Mouse (Mus musculus) stomach, embryonic 14.5 days (tissue): Measurements from ENCODE around the gene Sox1. TPM values are rescaled to one million over a fixed set of nuclear protein-coding genes. Genes with fewer than 3 reads are reported as not detected.
A peak's percentile ranks its signal among the peaks of the same experiment; 100 is the strongest.

Experiments used
- ATAC-seq: fragments of 200-750 bp; cut with Nextera tagmentation; 2 replicates; pipeline ENCODE4 v1.8.0; 2017; ENCODE audit warnings: low read depth, moderate TSS enrichment; ENCODE audit not compliant: insufficient number of reproducible peaks, insufficient read depth, low FRiP score
- H3K27ac ChIP-seq: fragments of 300-500 bp; sonication (generic); 2 replicates; pipeline ENCODE4 v1.5.1; 2014; ENCODE audit warnings: mild to moderate bottlenecking, low read length, moderate library complexity, mixed read lengths
- H3K27me3 ChIP-seq: fragments of 300-500 bp; sonication (generic); 2 replicates; pipeline ENCODE4 v1.6.1; 2014; ENCODE audit warnings: low read length, control low read depth, mixed read lengths; ENCODE audit not compliant: control insufficient read depth, insufficient read depth
- H3K36me3 ChIP-seq: fragments of 300-500 bp; sonication (generic); 2 replicates; pipeline ENCODE4 v1.6.1; 2014; ENCODE audit warnings: mild to moderate bottlenecking, control low read depth, low read length, moderate library complexity, mixed read lengths; ENCODE audit not compliant: control insufficient read depth, insufficient read depth
- H3K4me1 ChIP-seq: fragments of 300-500 bp; sonication (generic); 2 replicates; pipeline ENCODE4 v1.6.1; 2014; ENCODE audit warnings: low read length, control low read depth, mixed read lengths; ENCODE audit not compliant: control insufficient read depth, insufficient read depth
- H3K4me2 ChIP-seq: fragments of 300-500 bp; sonication (generic); replicated peaks from 2 replicates; pipeline ENCODE4 v1.6.1; 2014; ENCODE audit warnings: low read depth, low read length, control low read depth
- H3K4me3 ChIP-seq: fragments of 300-500 bp; sonication (generic); 2 replicates; pipeline ENCODE4 v1.5.1; 2014; ENCODE audit warnings: low read depth, low read length, control low read depth
- H3K9ac ChIP-seq: fragments of 300-500 bp; sonication (generic); replicated peaks from 2 replicates; pipeline ENCODE4 v1.6.1; 2014; ENCODE audit warnings: low read depth, mild to moderate bottlenecking, control low read depth, low read length, moderate library complexity, mixed read lengths
- H3K9me3 ChIP-seq: fragments of 300-500 bp; sonication (generic); 2 replicates; pipeline ENCODE4 v1.6.1; 2016; ENCODE audit warnings: low read depth, low read length, control low read depth; ENCODE audit not compliant: control insufficient read depth
- WGBS: fragments of 180-500 bp; shearing (Covaris S2); extraction: QIAGEN DNeasy Blood & Tissue Kit; methylation state at CpG from one replicate; pipeline ENCODE4 v1.1.7; 2014; 5-methylcytosine and 5-hydroxymethylcytosine counted together
- polyA plus RNA-seq: library from polyadenylated mRNA; unstranded; fragments of >200 nt; fragmentation: Nextera tagmentation; extraction: Ambion mirVana; gene quantifications from 2 replicates; pipeline ENCODE4 v1.2.1, GENCODE M21; 2014

Gene Sox1
- polyA plus RNA-seq: not detected in 2 replicates

DNA sequence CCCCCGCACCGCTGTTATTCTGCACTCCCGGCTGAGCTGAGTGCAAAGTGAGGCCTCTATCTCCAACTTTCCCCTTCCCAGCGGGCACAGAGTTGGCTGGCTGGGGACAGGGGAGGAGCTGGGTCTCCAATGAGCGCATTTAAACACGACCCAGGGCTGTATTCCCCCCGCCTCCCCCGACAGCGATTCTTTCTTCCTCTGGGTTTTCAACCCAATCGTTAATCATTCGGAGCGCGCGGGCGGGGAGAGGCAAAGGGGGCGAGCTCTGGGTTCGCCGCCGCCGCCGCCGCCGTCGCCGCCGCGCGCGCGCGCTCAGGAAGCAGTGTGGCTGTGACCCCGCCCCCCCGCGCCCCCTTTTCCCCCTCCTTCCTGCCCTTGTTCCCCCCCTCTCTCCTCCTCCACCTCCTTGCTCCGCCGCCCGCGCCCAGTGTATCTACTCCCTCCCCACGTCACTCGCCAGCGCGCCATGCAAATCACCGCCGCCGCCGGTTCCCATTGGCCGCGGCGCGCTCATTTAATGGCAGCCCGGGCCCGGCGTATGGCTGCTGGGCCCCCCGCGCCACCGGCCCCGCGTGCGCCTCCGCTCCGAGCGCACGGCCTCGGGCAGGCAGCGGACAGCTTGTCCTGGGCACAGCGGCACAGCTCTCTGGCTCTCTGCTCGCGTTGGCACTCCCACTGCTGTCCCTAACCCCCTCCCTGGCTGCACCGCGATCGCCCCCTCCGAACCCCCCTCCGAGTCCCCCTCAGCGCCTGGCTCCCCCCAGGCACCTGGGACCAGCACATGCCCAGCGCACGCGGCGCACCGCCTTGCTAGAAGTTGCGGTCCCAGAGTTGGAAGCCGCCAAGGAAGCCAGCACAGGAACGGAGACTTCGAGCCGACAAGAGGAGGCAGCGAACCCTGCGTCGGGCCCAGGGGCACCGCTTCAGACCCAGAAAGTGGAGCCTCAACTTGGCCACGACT is at the start of gene Sox1:
Gene Sox1, plus strand, starts transcription at position 225 of the 961 bp plus-strand sequence.
- ATAC-seq: peak; percentile 73; the same call in 1 of the 2 replicates
- Histone ChIP-seq H3K4me1 (peaks cover 18% of the 10 kb centered on the region; the same call in 1 of the 2 replicates), H3K36me3 (no peaks in the 10 kb centered on the region), H3K4me3 (peak within 1 kb of the TSS; percentile 25), H3K9me3 (no peaks in the 10 kb centered on the region), H3K27me3 (peaks cover 82% of the 10 kb centered on the region), H3K9ac (no peak within 1 kb of the TSS), H3K4me2 (peak within 1 kb of the TSS; percentile 51), H3K27ac (no peak within 1 kb of the TSS)
- under 1% methylated on average over 77 of the region's 89 CpGs for WGBS

DNA sequence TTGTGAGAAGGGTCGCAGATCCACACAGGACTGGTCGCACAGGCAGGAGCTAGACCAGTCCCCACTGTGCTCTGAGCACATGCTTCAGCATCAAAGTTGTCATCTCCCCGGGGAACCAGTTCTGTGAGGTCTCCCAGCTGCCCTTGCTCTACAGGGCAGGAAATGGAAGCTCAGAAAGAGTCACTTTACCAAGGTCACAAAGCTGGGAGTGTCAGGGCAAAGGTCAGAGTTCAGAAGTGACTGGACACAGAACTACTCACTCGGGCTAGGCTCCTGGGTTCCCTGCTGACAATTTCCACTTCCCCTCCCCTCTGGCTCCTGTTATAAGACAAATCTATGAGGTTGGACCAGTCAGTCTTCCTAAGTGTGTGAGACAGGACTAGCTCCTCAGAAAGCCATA is 49.2 kb upstream of the Sox1 start:
- no peak overlapping the region for H3K9ac ChIP-seq
- WGBS: 48% methylated on average over 4 of the region's 4 CpGs
- H3K4me3 ChIP-seq: no peak overlapping the region
- no peaks in the 10 kb centered on the region for H3K36me3 ChIP-seq
- no peak overlapping the region for H3K4me2 ChIP-seq
- no peak for ATAC-seq
- H3K27me3 ChIP-seq: no peaks in the 10 kb centered on the region
- no peaks in the 10 kb centered on the region for H3K9me3 ChIP-seq
- H3K27ac ChIP-seq: no peak overlapping the region
- H3K4me1 ChIP-seq: no peaks in the 10 kb centered on the region

DNA sequence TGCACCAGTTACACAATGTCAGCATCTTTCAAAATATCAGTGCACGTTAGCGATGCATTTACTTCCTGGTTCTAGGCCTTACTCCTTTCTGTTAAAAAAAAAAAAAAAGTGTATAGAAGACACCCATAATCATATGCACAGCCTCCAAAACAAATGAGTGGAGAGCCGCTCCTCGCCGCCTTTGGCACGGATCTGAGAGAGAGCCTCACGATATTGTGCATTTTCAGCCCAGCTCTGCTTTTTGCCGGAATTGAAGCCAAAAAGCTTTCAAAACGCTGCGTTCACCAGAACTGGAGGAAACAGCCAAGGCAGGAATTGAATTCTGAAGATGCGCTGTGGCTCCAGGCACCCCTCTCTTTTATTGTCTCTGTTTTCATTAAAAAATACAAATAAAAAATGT is 48.2 kb upstream of the Sox1 start:
- no peak overlapping the region for H3K4me2 ChIP-seq
- ATAC-seq: no peak
- H3K9me3 ChIP-seq: no peaks in the 10 kb centered on the region
- H3K36me3 ChIP-seq: no peaks in the 10 kb centered on the region
- WGBS: 73% methylated on average over 11 of the region's 11 CpGs
- H3K27ac ChIP-seq: no peak overlapping the region
- no peaks in the 10 kb centered on the region for H3K4me1 ChIP-seq
- H3K9ac ChIP-seq: no peak overlapping the region
- no peaks in the 10 kb centered on the region for H3K27me3 ChIP-seq
- H3K4me3 ChIP-seq: no peak overlapping the region

DNA sequence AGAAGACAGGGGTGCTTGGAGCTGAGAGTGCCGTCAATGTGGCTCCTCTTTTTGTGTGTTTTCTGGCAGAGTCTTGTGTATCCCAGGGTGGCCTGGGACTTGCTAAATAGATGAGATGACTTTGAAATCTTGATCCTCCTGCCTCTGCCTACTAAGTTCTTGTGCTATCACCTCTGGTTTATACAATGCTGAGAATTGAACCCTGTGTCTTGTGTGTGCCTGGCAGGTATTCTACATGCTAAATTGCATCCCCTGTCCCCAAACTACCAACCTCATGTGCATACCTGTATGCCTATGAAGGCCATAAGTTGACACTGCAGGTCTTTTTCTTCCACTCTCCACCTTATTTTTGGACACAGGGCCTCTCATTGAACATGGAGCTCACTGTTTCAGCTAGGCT is 46.8 kb upstream of the Sox1 start:
- WGBS: 84% methylated on average over 1 of the region's 1 CpGs
- Histone ChIP-seq H3K4me2 (no peak overlapping the region), H3K9me3 (no peaks in the 10 kb centered on the region), H3K9ac (no peak overlapping the region), H3K27me3 (no peaks in the 10 kb centered on the region), H3K4me1 (no peaks in the 10 kb centered on the region), H3K4me3 (no peak overlapping the region), H3K27ac (no peak overlapping the region), H3K36me3 (no peaks in the 10 kb centered on the region)
- no peak for ATAC-seq

DNA sequence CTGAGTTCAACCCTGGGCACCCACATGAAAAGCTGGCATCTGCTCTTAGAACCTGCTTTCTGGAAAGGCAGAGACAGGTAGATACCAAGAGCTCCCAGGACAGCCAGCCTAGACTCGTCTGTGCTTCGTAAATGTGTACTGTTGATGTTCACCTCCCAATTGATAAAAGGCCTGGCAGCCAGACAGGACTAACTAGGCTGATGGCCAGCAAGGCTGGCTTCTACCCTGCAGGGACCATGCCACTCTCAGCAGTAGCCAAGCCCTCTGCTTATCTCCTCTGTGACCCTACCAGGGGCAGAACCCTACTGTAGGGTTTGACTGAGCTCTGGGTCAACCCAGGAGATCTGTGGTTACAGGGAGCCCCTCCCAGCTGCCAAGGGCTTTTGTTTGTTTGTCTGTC is 45.5 kb upstream of the Sox1 start:
- H3K27ac ChIP-seq: no peak overlapping the region
- no peak overlapping the region for H3K4me2 ChIP-seq
- ATAC-seq: no peak
- no peak overlapping the region for H3K4me3 ChIP-seq
- H3K9ac ChIP-seq: no peak overlapping the region
- H3K9me3 ChIP-seq: no peaks in the 10 kb centered on the region
- H3K36me3 ChIP-seq: no peaks in the 10 kb centered on the region
- 31% methylated on average over 2 of the region's 2 CpGs for WGBS
- H3K27me3 ChIP-seq: no peaks in the 10 kb centered on the region
- no peaks in the 10 kb centered on the region for H3K4me1 ChIP-seq

DNA sequence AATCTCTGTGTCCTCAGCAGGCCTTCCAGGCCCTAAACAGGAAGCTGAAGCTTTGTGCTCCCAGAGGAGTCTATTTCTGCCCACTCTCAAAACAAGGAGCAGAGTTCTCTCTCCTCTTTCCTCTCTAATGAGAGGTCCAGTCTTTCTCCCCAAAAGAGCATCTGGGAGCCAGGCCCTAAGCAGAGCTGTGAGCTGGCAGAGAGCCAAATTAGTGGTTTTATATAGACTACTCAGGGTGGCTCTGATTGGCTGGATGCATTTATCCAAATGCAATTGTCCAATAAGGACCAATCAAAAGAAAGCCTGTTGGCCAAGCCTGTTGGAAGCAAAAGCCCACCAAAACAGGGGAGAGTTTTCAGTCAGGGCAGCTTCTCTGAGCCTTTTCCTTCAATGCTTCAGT is 44.0 kb upstream of the Sox1 start:
- Histone ChIP-seq H3K27me3 (no peaks in the 10 kb centered on the region), H3K9ac (no peak overlapping the region), H3K27ac (no peak overlapping the region), H3K4me3 (no peak overlapping the region), H3K4me1 (no peaks in the 10 kb centered on the region), H3K9me3 (no peaks in the 10 kb centered on the region), H3K36me3 (no peaks in the 10 kb centered on the region), H3K4me2 (no peak overlapping the region)
- no peak for ATAC-seq

DNA sequence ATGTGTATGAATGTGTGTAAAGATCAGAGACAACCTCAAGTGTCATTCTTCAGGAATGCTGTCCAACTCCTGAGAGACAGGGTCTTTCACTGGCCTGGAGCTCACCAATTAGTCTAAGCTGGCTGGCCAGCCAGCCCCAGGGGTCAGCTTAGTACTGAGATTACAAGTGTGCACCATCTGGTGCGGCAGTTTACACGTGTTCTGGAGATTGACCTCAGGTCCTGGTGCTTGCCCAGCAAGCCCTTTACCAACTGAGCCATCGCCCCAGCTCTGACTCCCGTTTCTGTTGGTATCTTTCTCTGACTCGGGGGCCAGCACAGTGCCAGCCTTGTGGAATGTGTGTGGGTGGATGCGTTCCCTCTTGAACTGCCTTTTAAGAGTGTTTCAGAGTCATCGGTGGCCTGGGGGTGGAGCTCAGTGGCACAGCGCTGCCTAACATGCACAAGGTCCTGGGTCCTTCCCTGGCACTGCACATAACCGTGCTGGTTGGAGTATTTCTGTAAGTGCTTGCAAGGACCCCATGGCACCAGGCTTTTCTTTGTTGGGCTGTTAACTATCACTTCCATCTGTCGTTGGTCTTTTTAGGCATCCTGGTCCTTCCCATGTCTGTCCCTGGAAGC is 40.6 kb upstream of the Sox1 start:
- Histone ChIP-seq H3K36me3 (no peaks in the 10 kb centered on the region), H3K4me2 (no peak overlapping the region), H3K9ac (no peak overlapping the region), H3K4me1 (no peaks in the 10 kb centered on the region), H3K27ac (no peak overlapping the region), H3K4me3 (no peak overlapping the region), H3K9me3 (no peaks in the 10 kb centered on the region), H3K27me3 (no peaks in the 10 kb centered on the region)
- no peak for ATAC-seq
- 69% methylated on average over 10 of the region's 10 CpGs for WGBS

DNA sequence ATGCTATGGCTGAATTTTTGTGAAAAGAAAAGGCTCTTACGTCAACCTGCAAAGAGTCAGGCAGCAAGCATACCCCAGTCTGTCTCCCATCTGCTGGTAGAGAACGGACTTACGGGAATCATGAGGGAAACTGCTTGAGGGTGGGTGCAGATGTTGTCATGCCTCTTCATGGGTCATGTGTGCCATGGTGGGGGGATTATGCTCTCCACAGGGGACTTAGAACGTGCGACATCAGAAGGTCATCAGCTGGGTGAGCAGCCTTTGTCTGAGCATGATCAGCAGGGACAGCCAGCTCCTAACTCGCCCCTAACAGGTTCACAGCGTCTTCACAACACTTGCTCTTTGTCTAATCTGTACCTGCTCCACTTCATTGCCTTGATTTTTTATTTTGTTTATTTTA is 26.9 kb upstream of the Sox1 start:
- no peak overlapping the region for H3K4me3 ChIP-seq
- no peaks in the 10 kb centered on the region for H3K9me3 ChIP-seq
- WGBS: 62% methylated on average over 7 of the region's 7 CpGs
- ATAC-seq: no peak
- no peak overlapping the region for H3K4me2 ChIP-seq
- no peak overlapping the region for H3K27ac ChIP-seq
- no peaks in the 10 kb centered on the region for H3K36me3 ChIP-seq
- H3K27me3 ChIP-seq: no peaks in the 10 kb centered on the region
- no peaks in the 10 kb centered on the region for H3K4me1 ChIP-seq
- no peak overlapping the region for H3K9ac ChIP-seq
